Mouse (Mus musculus): ENCODE data around the gene Serbp1.
"Not testable (repeated sequence)": the region's sequence is repeated elsewhere in the genome, so short reads cannot be mapped to it uniquely, and the experiment has no call there.

Serbp1 gene

GRCm38 (mm10) chr6:67237977-67238376 is at the start of gene Serbp1:
TSS of gene Serbp1 (plus strand) at chr6:67238176.
- DNase-seq = no peak

GRCm38 (mm10) chr6:67193591-67193990 is 44.4 kb upstream of the Serbp1 start:
- DNase-seq = no peak

- no peak for DNase-seq
These were observed 43.4 kb upstream of the Serbp1 start for GRCm38 (mm10) chr6:67194606-67195005.

GRCm38 (mm10) chr6:67195148-67195611 is 42.8 kb upstream of the Serbp1 start:
- DNase-seq = no peak

GRCm38 (mm10) chr6:67196821-67197220 is 41.2 kb upstream of the Serbp1 start:
- DNase-seq = no peak

GRCm38 (mm10) chr6:67198085-67198484 is 39.9 kb upstream of the Serbp1 start:
- DNase-seq = peak; percentile 65

GRCm38 (mm10) chr6:67200715-67201322 is 37.2 kb upstream of the Serbp1 start:
- peak; percentile 37 for DNase-seq

GRCm38 (mm10) chr6:67205081-67206037 is 32.6 kb upstream of the Serbp1 start:
- no peak for DNase-seq

GRCm38 (mm10) chr6:67212362-67212761 is 25.6 kb upstream of the Serbp1 start:
- DNase-seq = no peak

- no peak for DNase-seq
These were observed 24.4 kb upstream of the Serbp1 start for GRCm38 (mm10) chr6:67213429-67214098.

- DNase-seq = no peak
These were observed 20.6 kb upstream of the Serbp1 start for GRCm38 (mm10) chr6:67217402-67217801.

GRCm38 (mm10) chr6:67217846-67218245 is 20.1 kb upstream of the Serbp1 start:
- DNase-seq = no peak

- no peak for DNase-seq
These were observed 19.4 kb upstream of the Serbp1 start for GRCm38 (mm10) chr6:67218566-67218965.

- DNase-seq = not testable (repeated sequence)
These were observed 18.0 kb upstream of the Serbp1 start for GRCm38 (mm10) chr6:67219931-67220330.

GRCm38 (mm10) chr6:67220731-67221130 is 17.2 kb upstream of the Serbp1 start:
- no peak for DNase-seq

- no peak for DNase-seq
These were observed 14.9 kb upstream of the Serbp1 start for GRCm38 (mm10) chr6:67223082-67223481.

GRCm38 (mm10) chr6:67223499-67223898 is 14.5 kb upstream of the Serbp1 start:
- DNase-seq = no peak

GRCm38 (mm10) chr6:67226286-67226685 is 11.7 kb upstream of the Serbp1 start:
- DNase-seq = no peak

- DNase-seq = no peak
These were observed 9.4 kb upstream of the Serbp1 start for GRCm38 (mm10) chr6:67228459-67229107.

GRCm38 (mm10) chr6:67229521-67229920 is 8.5 kb upstream of the Serbp1 start:
- no peak for DNase-seq

- DNase-seq = no peak
These were observed 8.0 kb upstream of the Serbp1 start for GRCm38 (mm10) chr6:67229922-67230518.

- no peak for DNase-seq
These were observed 7.0 kb upstream of the Serbp1 start for GRCm38 (mm10) chr6:67230950-67231349.

All from right cerebral cortex, postnatal 14 days (tissue).